Mouse (Mus musculus) CH12.LX (cell line): Measurements from ENCODE around the gene Tm4sf1.

ENCODE experiments used
- CTCF ChIP-seq, 2 experiments: IDR thresholded peaks in 1 of 2; conservative IDR thresholded peaks in 1 of 2; 2 replicates each; pipeline ENCODE4 v1.5.1; 2011 to 2012; ENCODE audit warnings: low read depth in 2 of 2, low read length in 2 of 2, improper control_type of control experiment in 1 of 2, inconsistent platforms in 1 of 2, mild to moderate bottlenecking in 1 of 2, moderate library complexity in 1 of 2
- MAFK ChIP-seq: IDR thresholded peaks from 2 replicates; pipeline ENCODE4 v1.6.1; 2011; ENCODE audit warnings: low read length, improper control_type of control experiment; ENCODE audit not compliant: insufficient replicate concordance
- ZC3H11A ChIP-seq: IDR thresholded peaks from 2 replicates; pipeline ENCODE4 v1.6.1; 2012; ENCODE audit warnings: low read depth, mild to moderate bottlenecking, inconsistent platforms, low read length, improper control_type of control experiment

DNA sequence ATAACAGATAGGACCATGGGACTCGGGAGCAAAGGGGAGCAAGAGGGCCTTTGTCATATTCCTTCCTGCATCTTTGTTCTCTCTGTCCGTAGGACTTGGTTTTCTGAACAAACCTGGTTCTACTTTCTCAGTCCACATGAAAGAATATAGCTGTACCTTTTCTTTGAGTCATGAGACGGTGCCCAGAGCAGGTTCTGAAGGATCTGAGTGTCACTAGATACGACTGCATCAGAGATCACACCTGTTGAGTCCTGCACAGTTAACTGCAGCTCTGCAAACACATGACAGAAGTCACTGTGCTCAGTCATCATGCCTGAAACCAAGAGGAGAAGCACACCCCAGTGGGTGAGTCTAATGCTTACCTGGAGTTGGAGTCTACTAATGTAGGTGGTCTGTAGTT, 422 bp downstream of the Tm4sf1 start:
- no peak for TF ChIP-seq CTCF (conservative IDR thresholded peaks at IDR 0.05 in 1 of 2, IDR thresholded peaks at IDR 0.05 in 1 of 2; ENCODE audit: low read depth in 2 of 2, low read length in 2 of 2)
- TF ChIP-seq ZC3H11A, result no peak
- TF ChIP-seq MAFK, result no peak
